Mouse (Mus musculus): ENCODE data around the gene Dock8. TPM values are rescaled to one million over a fixed set of nuclear protein-coding genes. Genes with fewer than 3 reads are reported as not detected.

Gene Dock8
- total RNA-seq, 2 experiments from 2014 or later = 2.0 to 4.3 TPM

DNA sequence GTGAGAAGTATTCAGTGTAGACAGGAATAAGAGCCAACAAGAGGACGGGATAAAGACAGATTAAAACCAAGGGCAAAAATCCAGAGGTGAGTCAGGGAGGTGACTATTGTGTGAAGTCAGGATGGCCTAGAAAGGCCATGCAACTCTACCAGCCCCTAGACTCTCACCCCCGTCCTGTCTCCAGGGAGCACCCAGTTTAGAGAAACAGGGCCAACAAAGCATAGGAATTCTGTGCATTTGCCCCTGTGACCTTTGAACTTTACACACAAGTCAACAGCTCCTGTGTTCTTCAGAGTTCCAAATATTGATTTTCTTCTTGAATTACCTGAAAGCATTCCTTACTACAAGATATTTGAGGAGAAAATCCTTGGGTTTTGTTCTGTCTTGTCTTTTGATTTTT, 117.6 kb downstream of the Dock8 start:
- DNase-seq (ENCODE audit: low spot score in 2 of 2) = no peak

DNA sequence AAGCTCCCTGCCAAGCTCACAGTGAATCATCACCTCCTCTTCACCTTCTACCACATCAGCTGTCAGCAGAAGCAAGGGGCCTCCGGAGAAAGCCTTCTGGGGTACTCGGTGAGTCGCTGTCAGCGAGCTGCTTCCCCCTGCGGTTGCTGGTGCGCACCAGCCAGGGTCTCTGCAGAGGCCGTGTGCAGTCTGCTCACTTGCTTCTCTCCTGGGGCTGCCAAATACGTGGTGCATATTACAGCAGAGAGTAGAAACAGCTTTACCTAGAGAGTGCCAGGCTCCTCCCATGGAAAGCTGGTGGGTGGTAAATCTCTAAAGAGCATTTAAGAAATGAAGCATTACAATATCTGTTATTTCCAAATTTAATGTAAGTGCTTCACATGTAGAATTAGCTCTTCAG, 123.1 kb downstream of the Dock8 start:
- peak; percentile 22 to 33 for DNase-seq (ENCODE audit: low spot score in 2 of 2)

- peak; percentile 26 to 33 for DNase-seq (ENCODE audit: low spot score in 2 of 2)
These were observed 123.7 kb downstream of the Dock8 start for GRCm38 (mm10) chr19:25123031-25123430.

- DNase-seq (ENCODE audit: low spot score in 2 of 2) = no peak
These were observed 124.1 kb downstream of the Dock8 start for GRCm38 (mm10) chr19:25123461-25123860.

- DNase-seq (ENCODE audit: low spot score in 2 of 2) = peak; percentile 12 to 36
These were observed 133.0 kb downstream of the Dock8 start for GRCm38 (mm10) chr19:25132322-25132721.

GRCm38 (mm10) chr19:25133959-25134358, 134.6 kb downstream of the Dock8 start:
- DNase-seq (ENCODE audit: low spot score in 2 of 2) = no peak

GRCm38 (mm10) chr19:25136171-25136570, 136.8 kb downstream of the Dock8 start:
- no peak for DNase-seq (ENCODE audit: low spot score in 2 of 2)

DNA sequence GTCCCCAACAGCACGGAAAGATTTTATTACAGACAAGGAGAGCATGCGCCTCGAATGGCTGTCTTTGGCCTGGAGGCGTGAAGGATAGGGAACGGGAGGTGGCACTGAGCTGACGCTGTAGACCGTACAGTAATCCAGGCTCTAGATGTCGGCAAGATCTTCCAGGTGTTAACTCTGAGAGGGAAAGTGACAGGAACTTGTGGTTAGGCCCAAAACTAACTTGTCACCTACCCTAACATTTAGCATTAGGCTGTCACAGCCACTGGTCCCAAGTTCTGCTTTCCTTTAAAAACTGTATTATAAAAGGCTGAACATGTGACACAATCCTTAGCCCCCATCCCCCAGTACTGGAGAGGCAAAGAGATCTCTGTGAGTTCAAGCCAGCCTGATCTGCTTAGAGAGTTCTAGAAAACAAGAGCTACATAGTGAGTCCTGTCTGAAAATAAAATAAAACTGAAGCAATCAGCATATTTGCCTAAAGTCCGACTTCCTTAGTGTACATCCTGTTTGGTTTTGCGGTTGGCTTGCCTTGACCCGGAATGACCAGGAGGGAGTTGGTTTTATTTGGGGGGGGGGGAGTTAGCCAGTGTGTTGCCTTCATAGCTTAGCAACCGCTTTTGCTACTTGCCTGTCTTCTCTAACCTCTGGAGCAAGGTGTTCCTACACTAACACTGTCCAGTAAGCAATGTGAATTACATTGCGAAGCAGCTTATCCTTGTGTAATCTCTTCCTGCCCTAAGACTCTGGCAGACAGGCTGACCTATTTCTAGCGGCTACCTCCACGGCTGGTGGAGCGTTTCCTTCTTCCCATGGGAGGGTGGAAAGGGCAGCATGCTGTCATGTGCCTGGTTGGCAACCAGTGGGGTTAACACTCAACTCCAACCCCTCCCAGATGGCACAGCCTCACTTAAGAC, 138.8 kb downstream of the Dock8 start:
- DNase-seq (ENCODE audit: low spot score in 2 of 2) = no peak

DNA sequence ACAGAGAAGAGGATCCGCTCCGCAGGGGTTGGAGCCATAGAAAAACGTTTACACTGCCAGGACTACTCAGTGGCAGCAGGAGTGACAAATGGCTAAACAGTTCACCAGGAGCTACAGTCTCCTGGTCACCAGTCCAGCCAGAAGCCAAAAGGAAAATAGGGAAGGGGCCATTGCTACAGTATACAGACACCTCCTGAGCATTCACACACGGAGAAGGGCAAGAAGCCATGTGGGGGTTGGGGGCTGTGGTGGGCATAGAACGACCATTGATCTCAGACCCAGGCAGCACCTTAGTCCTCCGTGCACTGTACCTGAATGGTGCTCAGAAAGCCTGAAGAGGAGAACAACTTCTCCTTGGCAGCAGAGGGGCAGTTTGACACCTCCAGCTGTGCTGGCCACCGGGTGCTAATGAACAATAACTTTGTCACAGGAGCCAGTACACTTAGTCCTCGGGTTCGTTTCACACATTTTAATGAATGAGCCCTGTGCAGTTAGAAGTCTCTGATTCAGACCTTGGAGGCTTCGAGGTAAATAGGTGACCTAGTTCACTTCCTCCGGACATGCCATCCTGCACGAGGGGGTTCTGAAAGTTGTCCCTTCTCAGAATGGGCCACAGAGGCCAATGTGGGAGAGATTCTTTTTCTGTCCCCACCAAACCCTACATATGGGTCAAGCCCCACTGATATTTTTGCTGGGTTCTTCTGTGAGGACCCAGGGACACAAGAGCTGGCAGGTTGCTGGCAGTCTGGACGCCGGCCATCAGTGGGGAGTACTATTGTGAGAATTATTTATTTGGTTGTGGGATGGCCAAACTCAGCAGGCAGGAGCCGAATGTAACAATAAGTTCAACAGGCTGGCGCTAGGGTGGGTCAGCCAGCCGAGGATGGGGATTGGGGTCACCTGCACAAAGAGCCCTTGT, 145.0 kb downstream of the Dock8 start:
- peak; percentile 57 to 81 for DNase-seq (ENCODE audit: low spot score in 2 of 2)

GRCm38 (mm10) chr19:25145116-25145515, 145.8 kb downstream of the Dock8 start:
- peak in 1 of 2 experiments; percentile 8 for DNase-seq (ENCODE audit: low spot score in 2 of 2)

- no peak for DNase-seq (ENCODE audit: low spot score in 2 of 2)
These were observed 146.8 kb downstream of the Dock8 start for GRCm38 (mm10) chr19:25146122-25146521.

- DNase-seq (ENCODE audit: low spot score in 2 of 2) = no peak
These were observed 150.5 kb downstream of the Dock8 start for GRCm38 (mm10) chr19:25149788-25150187.

- DNase-seq (ENCODE audit: low spot score in 2 of 2) = no peak
These were observed 155.3 kb downstream of the Dock8 start for GRCm38 (mm10) chr19:25154506-25155178.

DNA sequence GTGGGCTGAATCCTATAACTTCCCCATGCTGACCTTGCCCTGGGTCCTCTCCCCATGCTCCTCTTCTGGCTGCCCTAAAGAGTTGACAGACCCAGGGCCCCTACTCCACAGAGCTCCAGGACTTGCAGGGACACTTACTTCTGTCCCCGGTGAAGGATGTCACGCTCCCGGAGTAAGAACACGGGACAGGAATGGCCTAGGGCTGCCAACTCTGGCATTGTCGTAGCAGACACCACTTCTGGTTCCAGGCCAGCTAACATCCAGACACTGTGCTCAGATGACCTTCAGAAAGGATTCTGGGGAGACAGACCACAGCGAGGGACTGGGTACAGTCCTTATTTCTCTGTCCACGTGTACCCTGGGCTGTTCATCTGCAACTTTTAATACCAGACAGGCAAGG, 155.9 kb downstream of the Dock8 start:
- DNase-seq (ENCODE audit: low spot score in 2 of 2) = no peak

DNA sequence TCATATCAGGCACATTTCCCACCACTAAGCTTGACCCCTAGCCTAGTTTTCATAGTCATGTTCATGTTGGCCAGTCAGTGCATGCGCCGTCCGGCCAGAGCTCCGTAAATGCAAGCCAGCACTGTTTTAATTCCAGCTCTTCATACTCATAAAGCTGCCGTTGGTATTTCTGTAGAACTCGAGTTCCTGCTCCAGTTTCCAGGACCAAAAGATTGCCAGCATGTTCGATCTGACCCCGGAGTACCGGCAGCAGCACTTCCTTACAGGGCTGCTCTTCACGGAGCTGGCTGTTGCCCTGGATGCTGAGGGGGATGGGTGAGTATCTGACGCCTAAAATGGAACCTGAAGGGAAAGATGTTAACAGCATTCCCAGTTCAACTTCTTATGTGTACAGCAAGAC, 156.4 kb downstream of the Dock8 start:
- no peak for DNase-seq (ENCODE audit: low spot score in 2 of 2)

DNA sequence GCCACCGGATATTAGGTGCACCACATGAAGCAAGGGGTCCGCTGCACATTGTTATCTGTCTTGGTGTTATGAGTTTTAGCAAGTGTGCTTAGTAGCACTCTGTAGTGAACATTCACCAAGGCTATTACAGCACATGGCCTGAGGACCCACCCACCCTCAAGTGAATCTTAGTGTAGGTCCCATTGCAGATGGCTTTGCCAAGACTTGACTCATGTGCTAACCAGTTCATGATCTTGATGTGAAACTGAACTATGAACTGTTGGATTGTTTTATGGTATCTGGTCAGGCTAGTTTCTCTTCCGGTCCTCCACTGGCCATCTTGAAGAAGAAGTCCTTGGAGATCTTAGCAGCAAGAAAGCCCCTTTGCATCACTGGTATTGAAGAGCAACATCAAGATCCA, 162.9 kb downstream of the Dock8 start:
- no peak for DNase-seq (ENCODE audit: low spot score in 2 of 2)

DNA sequence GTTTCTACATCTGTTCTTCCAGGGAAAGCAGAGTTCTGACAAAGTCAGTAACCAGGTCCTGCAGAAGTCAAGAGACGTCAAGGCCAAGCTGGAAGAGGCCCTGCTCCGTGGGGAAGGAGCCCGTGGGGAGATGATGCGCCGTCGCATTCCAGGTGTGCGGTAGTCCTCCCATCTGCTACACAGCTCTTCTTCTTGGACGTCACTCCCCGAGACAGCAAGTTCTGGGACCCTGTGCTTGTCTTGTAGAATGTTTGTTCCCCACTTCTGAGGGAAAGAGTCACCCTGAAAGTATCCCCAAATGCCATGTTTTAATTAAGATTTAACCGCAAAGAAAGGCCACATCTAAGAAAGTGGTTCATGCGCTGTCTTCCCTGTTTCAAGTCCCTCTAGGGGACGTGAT, 164.1 kb downstream of the Dock8 start:
- no peak for DNase-seq (ENCODE audit: low spot score in 2 of 2)

- no peak for DNase-seq (ENCODE audit: low spot score in 2 of 2)
These were observed 167.1 kb downstream of the Dock8 start for GRCm38 (mm10) chr19:25166412-25166811.

DNA sequence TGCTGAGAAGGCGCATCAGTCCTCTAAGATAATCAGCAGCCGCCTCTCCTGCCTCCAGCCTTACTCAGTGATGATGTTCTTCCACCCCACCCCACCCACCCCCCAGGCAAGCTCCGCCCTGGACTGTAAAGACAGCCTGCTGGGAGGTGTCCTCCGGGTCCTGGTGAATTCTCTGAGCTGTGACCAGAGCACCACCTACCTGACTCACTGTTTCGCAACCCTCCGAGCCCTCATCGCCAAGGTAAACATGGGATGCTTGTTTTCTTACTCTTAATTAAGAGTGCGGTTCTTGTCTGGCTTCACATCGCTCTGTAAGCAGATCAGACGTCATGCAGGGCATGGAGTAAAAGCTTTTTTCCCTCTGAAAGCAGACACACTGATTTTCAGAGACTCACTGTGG, 172.1 kb downstream of the Dock8 start:
- DNase-seq (ENCODE audit: low spot score in 2 of 2) = no peak

DNA sequence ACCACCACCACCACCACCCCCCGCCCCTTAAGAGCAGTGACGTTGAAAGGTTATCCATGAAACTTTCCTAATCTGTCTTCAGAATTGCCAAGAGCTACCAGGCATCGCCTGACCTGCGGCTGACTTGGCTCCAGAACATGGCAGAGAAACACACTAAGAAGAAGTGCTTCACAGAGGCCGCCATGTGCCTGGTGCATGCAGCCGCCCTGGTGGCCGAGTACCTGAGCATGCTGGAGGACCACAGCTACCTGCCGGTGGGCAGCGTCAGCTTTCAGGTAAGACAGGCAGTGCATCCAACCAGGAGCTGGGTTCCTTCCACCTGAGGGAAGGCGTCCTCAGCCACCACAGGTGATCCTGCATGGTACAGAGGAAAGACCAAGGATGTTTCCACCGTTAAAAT, 177.4 kb downstream of the Dock8 start:
- no peak for DNase-seq (ENCODE audit: low spot score in 2 of 2)

DNA sequence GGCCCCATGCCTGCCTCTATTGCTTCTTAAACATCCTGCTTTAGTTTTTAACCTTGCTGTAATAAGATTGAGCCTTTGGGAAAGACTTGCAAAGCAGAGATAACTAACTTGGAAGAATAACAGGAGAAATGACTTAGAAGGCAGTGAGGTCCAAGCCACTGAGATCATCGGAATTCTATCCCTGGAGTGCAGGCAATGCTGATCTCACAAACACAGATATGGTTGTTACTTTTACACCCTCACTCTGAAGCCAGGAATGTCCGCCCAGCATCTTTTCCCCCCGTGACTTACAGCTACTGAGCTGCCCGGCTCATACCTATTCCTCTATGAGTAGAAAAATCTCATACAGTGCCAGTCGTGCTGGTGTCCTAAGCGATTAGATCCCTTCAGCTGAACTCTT, 180.7 kb downstream of the Dock8 start:
- DNase-seq (ENCODE audit: low spot score in 2 of 2) = no peak

All from layer of hippocampus, postnatal 14 days (tissue).